Mouse (Mus musculus) limb, embryonic 15.5 days (tissue): Measurements from ENCODE around the gene Dzip1l. TPM values are rescaled to one million over a fixed set of nuclear protein-coding genes. Genes with fewer than 3 reads are reported as not detected.

Experiments used
- ATAC-seq: fragments of 200-750 bp; cut with Nextera tagmentation; 2 replicates; pipeline ENCODE4 v1.8.0; 2017; ENCODE audit warnings: low read depth, moderate TSS enrichment; ENCODE audit not compliant: insufficient number of reproducible peaks, low FRiP score, low TSS enrichment
- H3K27ac ChIP-seq: fragments of 300-500 bp; sonication (generic); 2 replicates; pipeline ENCODE4 v1.5.1; 2015; ENCODE audit warnings: moderate library complexity, mild to moderate bottlenecking, inconsistent platforms
- H3K27me3 ChIP-seq: fragments of 300-500 bp; sonication (generic); 2 replicates; pipeline ENCODE4 v1.6.1; 2015; ENCODE audit warnings: inconsistent platforms
- H3K36me3 ChIP-seq: fragments of 300-500 bp; sonication (generic); 2 replicates; pipeline ENCODE4 v1.6.1; 2015; ENCODE audit warnings: inconsistent platforms
- H3K4me1 ChIP-seq: fragments of 300-500 bp; sonication (generic); 2 replicates; pipeline ENCODE4 v1.6.1; 2015; ENCODE audit warnings: inconsistent platforms
- H3K4me2 ChIP-seq: fragments of 300-500 bp; sonication (generic); 2 replicates; pipeline ENCODE4 v1.6.1; 2015; ENCODE audit warnings: mild to moderate bottlenecking, inconsistent platforms
- H3K4me3 ChIP-seq: fragments of 300-500 bp; sonication (generic); 2 replicates; pipeline ENCODE4 v1.5.1; 2015; ENCODE audit warnings: mild to moderate bottlenecking, inconsistent platforms
- H3K9ac ChIP-seq: fragments of 300-500 bp; sonication (generic); 2 replicates; pipeline ENCODE4 v1.6.1; 2015; ENCODE audit warnings: inconsistent platforms
- H3K9me3 ChIP-seq: fragments of 300-500 bp; sonication (generic); 2 replicates; pipeline ENCODE4 v1.6.1; 2016; ENCODE audit warnings: inconsistent platforms
- WGBS: fragments of 180-500 bp; shearing (Covaris S2); methylation state at CpG from one replicate; pipeline ENCODE4 v1.1.7; 2015; 5-methylcytosine and 5-hydroxymethylcytosine counted together
- polyA plus RNA-seq: library from polyadenylated mRNA; unstranded; fragments of >200 nt; fragmentation: Nextera tagmentation; extraction: Ambion mirVana; gene quantifications from 2 replicates; pipeline ENCODE4 v1.2.1, GENCODE M21; 2015

Dzip1l gene
- polyA plus RNA-seq, 1 experiment from 2014 or later = 20.8 TPM

DNA sequence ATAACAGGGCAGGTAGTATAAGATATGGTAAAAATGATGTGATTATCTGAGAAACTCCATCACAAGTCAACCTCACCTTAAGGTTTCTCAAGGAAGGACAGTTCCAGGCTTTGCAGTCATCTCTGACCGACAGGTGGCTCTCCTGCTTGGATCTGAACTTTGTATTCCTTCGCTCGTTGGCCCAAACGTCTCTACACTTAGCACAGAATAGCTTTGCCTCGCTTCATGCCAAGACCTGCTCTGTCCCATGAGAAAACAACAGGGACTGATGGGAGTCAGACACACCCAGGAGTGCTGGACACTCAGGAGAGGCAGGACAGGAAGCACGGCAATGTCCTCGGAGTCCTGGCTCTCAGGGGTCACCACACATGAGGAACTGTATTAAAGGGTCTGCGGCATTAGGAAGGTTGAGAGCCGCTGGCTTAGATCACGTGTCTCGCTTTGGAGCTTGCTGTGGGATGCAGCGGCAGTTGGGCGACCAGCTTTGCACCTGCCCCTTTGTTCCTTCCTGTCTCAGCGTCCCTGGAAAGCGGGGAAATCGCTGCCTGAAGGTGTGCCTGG lies 32.4 kb downstream of the Dzip1l start:
- no peak overlapping the region for H3K4me3 ChIP-seq
- no peaks in the 10 kb centered on the region for H3K4me1 ChIP-seq
- no peak overlapping the region for H3K4me2 ChIP-seq
- no peaks in the 10 kb centered on the region for H3K27me3 ChIP-seq
- no peaks in the 10 kb centered on the region for H3K9me3 ChIP-seq
- no peak for ATAC-seq
- 73% methylated on average over 16 of the region's 16 CpGs for WGBS
- no peak overlapping the region for H3K9ac ChIP-seq
- H3K27ac ChIP-seq = no peak overlapping the region
- H3K36me3 ChIP-seq = peaks cover 79% of the 10 kb centered on the region

DNA sequence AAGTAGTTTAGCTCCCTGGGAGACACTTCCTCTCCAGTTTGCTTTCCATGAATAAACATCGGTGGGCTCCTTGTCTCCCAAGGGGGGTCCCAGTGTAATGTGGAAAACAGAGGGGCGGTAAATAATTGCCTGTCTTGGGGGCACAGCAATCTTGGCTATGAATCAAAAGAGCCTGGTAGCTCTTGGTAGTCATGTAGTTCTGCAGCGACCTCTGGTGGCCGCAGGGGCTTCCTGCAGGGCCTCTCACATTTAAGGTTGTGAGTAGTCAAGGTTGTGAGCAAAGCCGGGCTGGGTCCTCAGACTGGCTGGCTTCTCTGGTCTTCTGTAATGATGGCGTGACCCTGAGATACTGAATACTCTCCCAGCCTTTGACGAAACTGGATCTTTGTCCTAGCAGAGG lies 33.1 kb downstream of the Dzip1l start:
- peaks cover 79% of the 10 kb centered on the region for H3K36me3 ChIP-seq
- H3K4me1 ChIP-seq = no peaks in the 10 kb centered on the region
- ATAC-seq = no peak

DNA sequence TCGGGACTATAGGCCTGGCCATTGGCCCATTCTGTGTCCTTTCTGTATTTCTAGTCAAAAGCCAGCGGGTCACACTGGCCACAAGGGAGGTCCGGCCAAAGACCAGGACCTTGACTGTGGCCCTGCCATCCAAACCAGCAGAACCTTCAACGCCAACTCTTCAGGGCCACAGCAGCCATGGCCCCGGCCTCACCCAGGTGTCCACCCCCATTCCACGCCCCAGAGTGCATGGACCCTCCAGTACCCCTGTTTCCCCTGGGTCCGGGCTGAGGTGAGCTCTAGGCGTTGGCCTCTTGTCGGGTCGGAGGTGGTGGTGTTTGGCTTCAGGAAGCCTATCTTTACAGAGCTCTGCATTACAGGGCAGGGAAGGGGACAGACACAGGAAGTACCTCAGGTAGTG lies 33.6 kb downstream of the Dzip1l start:
- 93% methylated on average over 10 of the region's 10 CpGs for WGBS
- H3K27ac ChIP-seq = no peak overlapping the region
- ATAC-seq = peak; percentile 52; the same call in 1 of the 2 replicates
- H3K4me3 ChIP-seq = no peak overlapping the region
- peaks cover 81% of the 10 kb centered on the region for H3K36me3 ChIP-seq
- H3K27me3 ChIP-seq = no peaks in the 10 kb centered on the region
- H3K9me3 ChIP-seq = no peaks in the 10 kb centered on the region
- no peak overlapping the region for H3K4me2 ChIP-seq
- H3K4me1 ChIP-seq = no peaks in the 10 kb centered on the region
- no peak overlapping the region for H3K9ac ChIP-seq

More for the DNA sequence above, 33.1 kb downstream of the Dzip1l start:
- H3K9me3 ChIP-seq = no peaks in the 10 kb centered on the region
- H3K4me3 ChIP-seq = no peak overlapping the region
- no peak overlapping the region for H3K27ac ChIP-seq
- H3K4me2 ChIP-seq = no peak overlapping the region
- H3K9ac ChIP-seq = no peak overlapping the region
- WGBS = 25% methylated on average over 7 of the region's 7 CpGs
- H3K27me3 ChIP-seq = no peaks in the 10 kb centered on the region

DNA sequence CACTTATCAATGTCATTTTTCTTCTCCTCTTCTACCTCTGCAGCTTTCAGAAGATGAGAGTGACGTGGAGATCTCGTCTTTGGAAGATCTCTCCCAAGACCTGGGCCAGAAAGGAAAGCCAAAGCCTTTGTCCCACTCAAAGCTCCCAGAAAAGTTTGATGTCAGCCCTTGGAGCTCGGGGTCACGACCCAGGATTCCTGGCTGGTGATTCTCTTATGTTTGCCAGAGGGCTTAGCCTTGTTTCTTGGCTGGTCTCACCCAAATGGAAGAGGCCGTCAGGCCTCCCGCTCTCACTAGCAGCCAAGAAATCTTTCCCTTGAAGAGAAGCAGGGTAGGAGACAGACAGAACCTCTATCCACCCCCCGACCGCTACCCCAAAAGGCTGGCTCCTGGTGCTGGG lies 38.3 kb downstream of the Dzip1l start:
- Histone ChIP-seq H3K36me3 (peaks cover 84% of the 10 kb centered on the region), H3K4me2 (no peak overlapping the region), H3K27me3 (no peaks in the 10 kb centered on the region), H3K9me3 (no peaks in the 10 kb centered on the region), H3K4me1 (no peaks in the 10 kb centered on the region), H3K9ac (no peak overlapping the region), H3K4me3 (no peak overlapping the region), H3K27ac (no peak overlapping the region)
- 90% methylated on average over 8 of the region's 8 CpGs for WGBS
- ATAC-seq = no peak

DNA sequence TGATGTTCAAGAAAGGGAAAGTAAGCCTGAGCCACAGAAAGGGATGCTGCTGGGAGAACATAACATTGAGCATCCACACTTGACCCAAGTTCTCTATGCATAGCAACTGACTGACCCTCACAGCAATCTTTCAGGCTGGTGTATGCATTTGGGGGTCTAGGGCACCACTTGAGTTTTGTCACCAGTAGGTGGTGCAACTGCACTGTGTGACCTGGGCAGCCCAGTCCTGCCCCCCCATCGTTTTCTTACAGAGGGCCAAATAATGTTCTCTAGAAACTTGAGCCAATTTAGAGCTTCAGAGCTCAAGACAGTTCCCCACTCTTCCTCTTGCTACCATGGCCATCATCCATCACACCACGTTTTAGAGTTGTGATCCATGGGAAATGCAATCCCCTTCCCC lies 42.3 kb downstream of the Dzip1l start:
- Histone ChIP-seq H3K27ac (no peak overlapping the region), H3K4me2 (no peak overlapping the region), H3K4me1 (no peaks in the 10 kb centered on the region), H3K27me3 (no peaks in the 10 kb centered on the region), H3K9me3 (no peaks in the 10 kb centered on the region), H3K4me3 (no peak overlapping the region), H3K9ac (no peak overlapping the region), H3K36me3 (peaks cover 49% of the 10 kb centered on the region)
- no peak for ATAC-seq
- WGBS = 30% methylated on average over 2 of the region's 2 CpGs

DNA sequence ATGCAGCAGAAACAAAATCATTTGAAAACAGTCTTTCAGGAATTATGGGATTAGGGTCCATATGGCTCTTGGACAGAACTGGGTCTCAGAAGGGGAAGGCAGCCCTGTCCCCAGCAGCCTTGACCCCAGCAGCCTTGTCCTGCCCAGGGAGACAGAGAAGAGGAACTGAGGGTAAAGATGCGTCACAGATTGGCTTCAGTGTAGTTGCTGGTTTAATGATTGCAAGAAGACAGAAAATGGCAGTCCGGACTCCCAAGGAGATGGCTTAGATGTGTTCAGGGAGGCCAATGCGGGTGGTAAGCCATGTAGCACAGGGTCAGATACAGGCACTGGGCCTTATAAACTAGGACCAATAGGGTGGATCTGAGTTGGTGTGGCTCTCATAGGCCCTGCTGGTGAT lies 46.4 kb downstream of the Dzip1l start:
- no peak for ATAC-seq
- Histone ChIP-seq H3K4me3 (no peak overlapping the region), H3K9ac (no peak overlapping the region), H3K4me2 (no peak overlapping the region), H3K27me3 (no peaks in the 10 kb centered on the region), H3K9me3 (no peaks in the 10 kb centered on the region), H3K4me1 (no peaks in the 10 kb centered on the region), H3K36me3 (peaks cover 10% of the 10 kb centered on the region; the same call in 1 of the 2 replicates), H3K27ac (no peak overlapping the region)
- WGBS = 78% methylated on average over 3 of the region's 3 CpGs

DNA sequence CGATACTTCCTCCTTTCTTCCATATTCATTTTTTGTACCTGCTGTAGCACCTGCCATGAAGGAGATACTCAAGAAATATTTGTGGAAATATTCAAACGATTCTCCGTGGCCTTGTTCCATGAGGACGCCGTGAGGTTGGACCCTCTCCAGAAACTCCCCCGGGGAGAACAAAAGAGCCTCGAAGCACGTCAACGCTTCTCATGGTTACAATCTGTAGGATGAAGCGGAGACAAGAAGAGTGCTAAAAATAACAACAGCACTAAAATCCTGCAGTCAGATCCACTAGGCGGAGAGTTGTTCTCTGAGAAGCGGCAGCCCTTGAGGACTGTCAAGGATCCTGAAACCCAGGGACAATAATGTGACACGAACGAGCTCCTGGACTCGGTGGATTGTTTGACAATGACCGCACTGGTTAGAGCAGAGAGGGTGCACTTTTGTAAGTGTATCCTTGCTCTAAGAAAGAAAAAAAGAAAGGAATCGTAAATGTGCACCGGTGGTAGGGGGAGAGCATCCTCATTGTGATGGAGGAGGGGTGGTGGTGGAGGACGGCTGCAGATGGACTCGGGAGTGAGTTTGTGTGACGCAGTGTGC lies 52.8 kb downstream of the Dzip1l start:
- no peak overlapping the region for H3K27ac ChIP-seq
- no peaks in the 10 kb centered on the region for H3K9me3 ChIP-seq
- WGBS = 84% methylated on average over 21 of the region's 21 CpGs
- H3K4me3 ChIP-seq = no peak overlapping the region
- H3K27me3 ChIP-seq = no peaks in the 10 kb centered on the region
- H3K36me3 ChIP-seq = no peaks in the 10 kb centered on the region
- no peak for ATAC-seq
- H3K4me1 ChIP-seq = no peaks in the 10 kb centered on the region
- H3K9ac ChIP-seq = no peak overlapping the region
- no peak overlapping the region for H3K4me2 ChIP-seq

DNA sequence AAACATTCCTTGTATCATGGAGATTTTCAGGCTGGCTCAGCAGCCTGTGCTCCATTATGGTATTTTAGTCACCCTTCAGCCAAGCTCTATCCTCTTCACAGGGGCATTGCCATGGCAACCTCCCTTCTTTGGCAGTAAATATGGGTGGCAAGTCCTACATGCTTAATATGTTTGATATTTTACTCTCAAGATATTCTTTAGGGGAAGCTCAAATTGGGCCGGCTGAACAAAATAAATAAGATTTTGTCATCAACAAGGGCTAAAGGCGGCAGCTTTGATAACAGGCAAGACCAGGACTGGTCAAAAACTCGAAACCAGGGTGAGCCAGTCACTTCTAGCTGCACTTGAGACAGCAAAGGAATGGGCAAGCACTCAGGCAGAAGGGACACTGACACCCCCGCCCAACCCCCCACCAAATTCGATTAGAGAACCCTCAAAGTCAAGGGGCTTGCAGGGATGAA lies 55.8 kb downstream of the Dzip1l start:
- H3K4me2 ChIP-seq = no peak overlapping the region
- no peaks in the 10 kb centered on the region for H3K36me3 ChIP-seq
- ATAC-seq = no peak
- H3K4me1 ChIP-seq = no peaks in the 10 kb centered on the region
- no peak overlapping the region for H3K27ac ChIP-seq
- WGBS = 66% methylated on average over 5 of the region's 5 CpGs
- H3K9me3 ChIP-seq = no peaks in the 10 kb centered on the region
- H3K27me3 ChIP-seq = no peaks in the 10 kb centered on the region
- H3K9ac ChIP-seq = no peak overlapping the region
- H3K4me3 ChIP-seq = no peak overlapping the region

DNA sequence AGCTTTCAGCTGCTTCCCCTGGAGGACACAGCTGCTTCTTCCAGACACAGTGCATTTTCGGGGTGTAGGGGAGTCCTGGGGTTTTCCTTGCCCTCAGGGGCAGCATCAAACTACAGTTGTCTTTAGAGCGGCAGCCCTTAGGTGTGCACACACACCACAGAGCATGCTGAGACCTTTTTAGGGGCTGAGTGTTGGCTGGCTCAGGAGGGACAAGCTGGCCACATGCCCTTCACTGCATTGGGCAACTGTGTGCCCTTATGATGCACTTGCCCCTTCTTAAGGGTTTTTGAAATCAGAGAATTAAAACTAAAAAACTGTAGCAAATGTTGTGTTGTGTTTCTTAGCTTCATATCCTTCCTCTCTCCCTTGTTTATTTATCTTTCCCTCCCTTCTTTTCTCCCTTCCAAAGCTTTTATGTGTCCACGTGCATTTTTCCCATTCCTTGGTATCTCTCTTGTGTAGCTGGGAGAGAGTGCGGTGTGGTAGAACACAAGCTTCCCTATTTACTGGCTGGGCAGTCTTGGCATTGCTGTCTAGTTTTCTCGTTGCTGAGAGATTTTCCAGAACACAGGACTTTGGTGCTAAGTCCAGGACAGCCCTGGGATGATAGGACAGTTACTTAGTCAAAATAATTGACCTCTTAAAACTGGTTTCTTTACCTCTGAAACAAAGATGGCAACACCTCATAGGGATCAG lies 56.4 kb downstream of the Dzip1l start:
- Histone ChIP-seq H3K4me2 (no peak overlapping the region), H3K4me1 (no peaks in the 10 kb centered on the region), H3K27me3 (no peaks in the 10 kb centered on the region), H3K36me3 (no peaks in the 10 kb centered on the region), H3K27ac (no peak overlapping the region), H3K9me3 (no peaks in the 10 kb centered on the region), H3K9ac (no peak overlapping the region), H3K4me3 (no peak overlapping the region)
- WGBS = 66% methylated on average over 5 of the region's 5 CpGs
- ATAC-seq = no peak

DNA sequence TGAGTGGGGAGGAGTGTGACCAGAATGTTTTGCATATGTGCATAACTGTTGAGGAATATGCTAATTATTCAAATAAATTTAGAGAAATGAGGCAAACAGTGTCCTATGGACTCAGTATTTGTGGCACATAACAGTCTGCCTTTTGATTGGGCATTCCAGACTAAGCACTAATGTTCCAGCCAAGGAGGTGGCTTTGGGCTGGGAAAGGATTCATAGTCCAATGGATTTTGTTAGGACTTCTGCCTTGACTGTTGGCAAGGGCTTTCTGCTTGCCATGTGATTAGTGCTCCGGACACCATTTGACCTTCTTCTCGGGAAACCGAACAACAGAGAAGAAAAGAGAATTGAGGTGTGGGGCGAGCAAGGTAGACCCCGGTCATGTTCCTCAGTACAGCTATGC lies 60.5 kb downstream of the Dzip1l start:
- WGBS = 89% methylated on average over 5 of the region's 5 CpGs
- H3K9ac ChIP-seq = no peak overlapping the region
- no peaks in the 10 kb centered on the region for H3K9me3 ChIP-seq
- no peak for ATAC-seq
- no peak overlapping the region for H3K27ac ChIP-seq
- H3K4me2 ChIP-seq = no peak overlapping the region
- no peaks in the 10 kb centered on the region for H3K36me3 ChIP-seq
- no peaks in the 10 kb centered on the region for H3K4me1 ChIP-seq
- H3K27me3 ChIP-seq = no peaks in the 10 kb centered on the region
- no peak overlapping the region for H3K4me3 ChIP-seq

DNA sequence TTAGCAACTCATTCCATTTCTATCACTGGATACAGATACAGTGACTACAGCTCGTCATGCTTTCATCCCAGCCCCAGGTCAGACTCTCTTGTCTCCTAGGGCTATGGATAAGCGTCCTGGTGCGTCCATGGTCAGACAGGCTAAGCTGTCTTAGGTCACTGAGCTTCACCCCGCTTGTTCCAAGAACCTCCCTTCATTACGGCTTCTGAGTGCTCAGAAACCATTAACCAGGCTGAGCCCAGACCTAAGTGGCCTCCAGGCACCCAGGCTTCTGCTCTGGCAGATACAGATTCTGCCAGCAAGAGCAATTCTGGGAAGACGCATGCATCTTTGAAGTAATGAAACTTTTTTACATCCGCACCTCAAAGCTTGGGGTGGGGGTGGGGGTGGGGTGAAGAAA lies 61.1 kb downstream of the Dzip1l start:
- H3K27ac ChIP-seq = no peak overlapping the region
- WGBS = 64% methylated on average over 7 of the region's 7 CpGs
- no peak for ATAC-seq

DNA sequence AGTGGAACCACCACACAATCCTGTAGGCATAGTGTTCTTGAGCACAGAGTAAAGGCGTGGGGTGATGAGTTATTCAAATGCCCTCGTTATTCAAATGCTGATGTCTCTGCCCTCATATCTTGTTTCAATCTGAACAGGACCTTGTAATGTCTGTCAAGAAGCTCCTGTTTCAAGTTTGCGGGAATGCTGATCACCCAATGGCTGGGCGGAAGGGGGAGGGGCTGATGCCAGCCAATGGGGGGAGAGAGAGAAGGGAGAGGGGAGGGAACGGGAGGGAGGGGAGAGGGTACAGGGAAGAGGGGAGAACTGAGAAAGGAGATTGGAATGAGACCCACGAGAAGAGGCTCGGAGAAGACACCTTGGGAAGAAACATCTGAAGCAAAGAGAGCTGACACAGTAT lies 65.7 kb downstream of the Dzip1l start:
- Histone ChIP-seq H3K9ac (no peak overlapping the region), H3K4me2 (no peak overlapping the region), H3K9me3 (no peaks in the 10 kb centered on the region), H3K27me3 (no peaks in the 10 kb centered on the region), H3K27ac (no peak overlapping the region), H3K4me1 (no peaks in the 10 kb centered on the region), H3K36me3 (no peaks in the 10 kb centered on the region), H3K4me3 (no peak overlapping the region)
- no peak for ATAC-seq
- 51% methylated on average over 7 of the region's 7 CpGs for WGBS

More for the DNA sequence above, 61.1 kb downstream of the Dzip1l start:
- no peak overlapping the region for H3K4me3 ChIP-seq
- no peaks in the 10 kb centered on the region for H3K4me1 ChIP-seq
- H3K9me3 ChIP-seq = no peaks in the 10 kb centered on the region
- no peak overlapping the region for H3K4me2 ChIP-seq
- no peaks in the 10 kb centered on the region for H3K36me3 ChIP-seq
- H3K9ac ChIP-seq = no peak overlapping the region
- no peaks in the 10 kb centered on the region for H3K27me3 ChIP-seq
